Mouse (Mus musculus) frontal cortex, postnatal 14 days (tissue): ENCODE results near the gene Bglap2.
"Not testable (repeated sequence)": the region's sequence is repeated elsewhere in the genome, so short reads cannot be mapped to it uniquely, and the experiment has no call there.

Experiments
- DNase-seq, 2 experiments: peaks; one replicate each; pipeline ENCODE4 v3.0.0; 2022; ENCODE audit warnings: low spot score in 2 of 2

The Bglap2 gene

DNA sequence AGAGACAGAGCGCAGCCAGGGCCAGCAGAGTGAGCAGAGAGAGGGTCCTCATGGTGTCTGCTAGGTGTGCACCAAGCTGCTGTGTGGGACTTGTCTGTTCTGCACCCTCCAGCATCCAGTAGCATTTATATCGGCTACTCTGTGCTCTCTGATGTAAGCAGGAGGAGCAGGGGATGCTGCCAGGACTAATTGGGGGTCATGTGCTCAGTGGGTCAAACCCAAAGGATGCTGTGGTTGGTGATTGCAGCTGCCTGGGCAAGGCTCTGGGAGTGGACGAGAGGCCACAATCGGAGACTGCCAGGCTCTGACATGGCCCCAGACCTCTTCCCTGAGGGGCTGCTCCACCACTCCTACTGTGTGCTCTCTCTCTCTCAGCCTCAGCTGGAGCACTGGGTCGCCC is at the start of gene Bglap2:
Gene Bglap2 (minus strand): TSS at position 101 of the 400 bp plus-strand sequence.
- not testable (repeated sequence) for DNase-seq

DNA sequence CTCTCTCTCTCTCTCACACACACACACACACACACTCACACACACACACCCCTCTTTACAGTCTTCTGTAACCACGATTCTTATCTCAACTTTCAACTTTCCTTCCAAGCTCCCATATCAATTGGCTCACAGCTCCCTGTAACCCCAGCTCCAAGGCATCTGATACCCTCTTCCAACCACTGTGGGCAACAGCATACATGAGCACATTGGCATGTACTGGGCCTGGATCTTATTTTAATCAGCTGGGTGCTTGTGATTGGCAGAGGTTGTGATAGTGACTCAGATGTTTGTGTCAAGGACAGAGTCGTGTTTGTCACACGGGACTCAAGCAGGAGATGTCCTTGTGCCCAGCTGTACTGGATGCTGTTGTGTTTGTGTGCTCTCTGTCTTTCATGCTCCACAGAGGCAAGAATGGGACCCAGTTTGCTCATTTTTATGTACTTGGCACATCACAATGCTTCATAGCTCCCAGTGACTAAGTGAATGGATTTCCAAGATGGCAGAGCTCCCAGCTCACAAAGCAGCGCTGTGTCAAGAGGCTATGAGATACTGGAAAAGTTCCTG is 48.9 kb upstream of the Bglap2 start:
- DNase-seq: no peak

DNA sequence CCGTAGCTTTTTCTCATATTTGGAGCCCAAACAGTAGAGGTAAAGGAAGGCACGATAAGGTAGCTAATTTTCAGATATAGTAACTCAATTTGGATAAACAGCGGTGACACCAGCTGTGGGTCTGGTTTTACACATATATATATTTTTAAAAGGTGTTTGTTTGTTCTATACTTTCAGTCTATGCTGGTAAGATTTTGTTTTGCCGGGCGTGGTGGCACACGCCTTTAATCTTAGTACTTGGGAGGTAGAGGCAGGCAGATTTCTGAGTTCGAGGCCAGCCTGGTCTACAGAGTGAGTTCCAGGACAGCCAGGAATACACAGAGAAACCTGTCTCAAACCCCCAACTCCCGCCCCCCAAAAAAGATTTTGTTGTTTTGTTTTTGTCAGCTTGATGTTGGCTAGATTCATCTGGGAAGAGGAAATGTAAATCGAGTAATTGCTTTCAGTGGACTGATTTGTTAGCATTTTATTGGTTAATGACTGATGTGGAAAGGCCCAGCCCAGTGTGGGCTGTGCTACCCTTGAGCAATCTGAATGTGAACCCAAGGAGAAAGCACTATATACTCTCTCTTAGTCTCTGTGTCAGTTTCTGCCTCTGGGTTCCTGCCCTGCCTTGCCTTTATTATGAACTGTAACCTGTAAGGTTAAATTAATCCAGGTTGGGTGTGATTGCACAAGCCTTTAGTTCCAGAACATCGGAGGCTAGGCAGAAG is 47.4 kb upstream of the Bglap2 start:
- DNase-seq: no peak

DNA sequence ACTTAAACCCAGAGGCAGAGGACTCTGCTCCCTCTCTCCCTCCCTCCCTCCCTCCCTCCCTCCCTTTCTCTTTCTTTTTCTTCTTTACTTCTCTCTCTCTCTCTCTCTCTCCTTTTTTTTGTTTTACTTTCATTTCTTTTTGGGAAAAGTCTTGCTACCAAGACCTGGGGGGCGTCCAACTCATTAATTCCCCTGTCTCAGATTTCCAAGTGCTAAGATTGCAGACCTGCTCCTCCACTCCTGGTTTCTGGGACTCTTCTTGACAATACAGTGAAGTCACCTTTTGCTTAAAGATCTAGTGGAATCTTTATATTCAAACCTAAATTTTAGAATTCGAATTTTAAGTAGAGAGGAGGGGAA is 46.8 kb upstream of the Bglap2 start:
- DNase-seq: no peak

DNA sequence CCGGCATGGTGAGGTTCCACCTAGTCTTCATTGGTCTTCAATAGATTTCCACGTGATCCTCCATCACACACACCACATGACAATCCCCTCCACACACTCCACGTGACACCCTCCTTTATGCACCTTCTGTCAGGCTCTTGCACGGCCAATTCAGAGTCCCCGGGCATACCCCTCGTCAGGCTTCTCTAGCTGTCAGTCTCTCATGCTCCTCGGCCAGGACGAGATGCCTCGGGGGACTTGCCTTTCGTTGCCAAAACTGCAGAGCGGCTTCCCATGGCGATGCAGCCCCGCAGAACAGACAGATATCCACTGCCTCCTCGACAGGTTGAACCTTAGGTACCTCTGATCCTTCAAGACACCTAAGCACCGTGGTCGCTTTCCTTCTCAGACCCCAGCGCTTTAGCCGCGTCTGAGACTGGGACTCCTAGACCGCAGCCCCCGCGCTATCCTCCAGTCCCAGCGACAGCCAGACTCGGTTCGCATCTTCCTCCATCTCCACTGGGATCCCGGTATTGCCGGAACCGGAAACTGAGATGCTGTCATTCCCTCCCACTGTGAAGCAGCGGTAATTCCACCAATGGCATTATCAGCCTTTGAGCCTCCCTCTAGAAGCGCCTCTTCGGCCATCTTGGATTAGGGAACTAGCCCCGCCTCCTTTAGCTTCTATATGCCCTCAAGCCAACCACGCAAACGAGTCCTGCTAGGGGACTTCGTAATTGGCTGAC is 46.3 kb upstream of the Bglap2 start, which contains the start of gene Slc25a44:
Gene Slc25a44 (minus strand): TSS at position 535 of the 725 bp plus-strand sequence.
- peak; percentile 85 to 93 for DNase-seq

DNA sequence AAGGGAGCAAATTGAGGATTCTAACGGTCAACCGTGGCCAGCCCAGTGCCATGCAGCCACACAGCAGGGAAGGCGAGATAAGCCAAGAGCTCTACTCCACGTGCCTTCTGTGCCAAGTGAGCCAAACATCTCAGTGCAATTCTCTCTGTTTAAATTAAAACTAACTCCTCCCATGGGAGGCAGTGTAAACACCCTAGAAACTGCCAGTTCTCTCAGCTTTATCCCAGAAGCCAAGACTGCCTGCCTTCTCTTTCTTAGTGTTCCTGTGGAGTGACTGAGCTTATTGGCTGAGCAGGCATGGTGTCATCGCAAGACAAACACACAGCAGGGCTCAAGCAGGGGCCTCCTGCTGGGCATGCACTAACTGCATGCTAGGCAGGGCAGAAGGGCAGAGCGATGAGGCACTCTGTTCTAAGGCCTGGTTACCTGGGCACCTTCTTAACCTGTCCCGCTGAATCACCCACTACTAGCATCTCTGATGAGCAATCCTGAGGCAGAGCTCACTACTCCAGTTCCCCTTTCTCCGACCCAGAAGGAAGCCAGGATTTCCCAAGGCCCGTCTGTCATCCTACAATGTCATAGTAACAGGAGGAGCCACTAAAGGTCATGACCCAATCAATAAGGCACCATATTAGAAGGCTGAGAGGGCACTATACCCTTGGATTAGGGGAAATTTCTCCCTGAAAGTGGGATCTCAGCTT is 43.7 kb upstream of the Bglap2 start:
- DNase-seq: no peak

DNA sequence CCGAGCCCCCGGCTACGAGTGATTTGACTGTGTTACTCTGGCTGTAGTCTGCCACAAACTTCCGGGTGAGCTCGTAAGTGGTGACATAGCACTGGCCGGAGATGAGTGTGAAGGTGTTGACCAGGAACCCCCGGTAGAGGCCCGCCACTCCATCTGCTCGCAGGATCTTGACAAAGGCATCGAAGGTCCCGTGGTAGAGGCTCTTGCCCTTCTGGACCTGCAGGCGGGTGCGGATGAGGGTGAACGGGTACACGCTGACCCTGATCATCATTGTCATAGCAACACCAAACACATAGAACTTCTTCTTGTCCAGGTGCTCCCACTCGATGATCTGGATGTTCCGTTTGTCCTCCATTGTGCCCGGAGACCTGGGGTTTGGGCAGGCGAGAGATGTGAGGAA is 42.3 kb upstream of the Bglap2 start:
- DNase-seq: no peak

DNA sequence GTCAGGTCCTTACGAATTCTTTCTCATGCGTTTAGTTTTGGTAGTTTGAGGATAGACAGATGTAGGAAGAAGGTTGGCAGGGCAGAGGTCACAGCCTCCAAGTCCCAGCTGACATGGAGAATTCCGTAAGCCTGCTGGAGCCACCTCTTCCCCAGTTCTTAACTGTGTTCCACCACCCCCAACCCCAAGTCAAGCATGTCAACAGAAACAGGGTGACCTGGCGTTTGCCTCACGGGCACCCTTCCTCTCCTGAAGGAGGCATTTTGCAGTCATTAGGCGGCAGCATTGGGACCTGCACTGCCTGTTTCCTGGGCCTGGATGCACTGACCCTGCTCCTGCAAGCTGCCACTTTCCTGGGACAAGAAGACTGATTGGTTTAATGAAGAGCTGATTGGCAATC is 39.5 kb upstream of the Bglap2 start:
- DNase-seq: no peak

DNA sequence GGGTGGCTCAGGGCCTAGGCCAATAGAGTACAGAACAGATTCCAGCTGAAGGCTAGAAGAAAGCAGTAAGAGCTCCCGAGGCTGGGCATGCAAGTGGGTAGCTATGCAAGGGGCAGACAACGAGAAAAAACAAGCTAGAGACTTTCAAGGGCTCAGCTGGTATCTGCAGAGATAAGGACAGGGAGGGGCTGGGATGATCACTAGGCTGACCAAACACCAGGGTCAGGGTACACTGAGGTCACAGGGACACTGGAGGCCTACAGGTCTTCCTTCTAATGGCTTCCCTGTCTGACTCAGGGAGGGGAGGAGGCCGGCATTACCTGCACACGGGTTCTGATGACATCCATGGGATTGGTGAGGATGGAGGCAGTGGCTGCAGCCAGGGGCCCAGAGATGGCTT is 37.2 kb upstream of the Bglap2 start:
- no peak for DNase-seq

DNA sequence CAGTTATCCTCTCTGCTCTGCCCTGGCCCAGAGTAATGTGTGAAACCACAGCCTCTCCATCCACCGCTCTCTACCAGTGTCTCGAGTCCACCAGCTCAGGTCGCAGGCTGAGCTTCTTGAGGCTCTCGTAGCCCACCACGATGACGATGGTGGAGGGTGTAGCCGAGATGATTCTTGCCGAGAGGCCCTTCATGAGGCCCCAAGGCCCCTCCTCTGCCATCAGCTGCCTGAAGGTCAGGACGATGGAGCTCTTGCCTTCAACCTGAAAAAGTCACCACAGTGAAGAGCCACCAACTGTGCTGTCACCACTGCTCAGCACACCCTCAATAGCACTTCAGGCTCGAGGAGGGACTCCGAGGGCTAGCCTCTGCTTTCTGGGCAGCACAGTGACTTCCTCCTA is 34.1 kb upstream of the Bglap2 start:
- DNase-seq: no peak

DNA sequence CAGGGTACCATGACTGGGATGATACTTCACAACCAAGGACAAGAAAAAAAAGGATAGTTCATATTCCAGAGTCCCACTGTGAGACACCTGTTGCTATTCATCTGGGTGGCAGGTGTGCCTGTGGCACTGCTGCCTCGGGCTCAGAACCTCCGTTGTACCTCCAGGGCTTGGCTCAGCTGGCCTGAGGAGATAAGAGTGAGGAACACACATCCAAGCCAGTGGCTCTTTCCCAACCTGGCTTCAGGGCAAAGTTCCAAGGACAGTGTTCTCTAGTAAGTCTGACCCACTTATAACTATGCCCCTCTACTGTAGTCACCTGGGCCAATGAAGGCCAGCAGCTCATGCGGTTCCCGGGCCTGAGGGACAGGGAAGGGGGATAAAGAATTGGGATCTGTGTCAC is 33.2 kb upstream of the Bglap2 start:
- no peak for DNase-seq

DNA sequence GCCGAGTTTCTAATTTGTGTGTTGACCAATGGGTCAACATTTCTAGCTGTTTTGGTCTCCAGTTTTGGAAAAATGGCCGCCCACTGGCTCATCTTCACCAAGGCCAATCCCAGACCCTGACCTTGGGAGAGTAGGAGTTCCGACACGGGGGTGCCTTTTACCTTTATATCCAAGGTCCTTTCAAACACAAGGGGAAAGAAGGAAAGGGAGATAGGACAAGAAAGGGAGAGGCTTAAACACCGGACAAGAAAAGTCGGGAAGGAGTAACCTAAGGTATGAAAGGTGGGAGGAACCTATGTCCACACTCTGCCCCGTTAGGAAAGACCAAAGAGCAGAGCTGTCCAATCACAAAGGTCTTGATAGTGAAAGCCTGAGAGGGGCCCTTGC is 32.1 kb upstream of the Bglap2 start:
- DNase-seq: no peak

DNA sequence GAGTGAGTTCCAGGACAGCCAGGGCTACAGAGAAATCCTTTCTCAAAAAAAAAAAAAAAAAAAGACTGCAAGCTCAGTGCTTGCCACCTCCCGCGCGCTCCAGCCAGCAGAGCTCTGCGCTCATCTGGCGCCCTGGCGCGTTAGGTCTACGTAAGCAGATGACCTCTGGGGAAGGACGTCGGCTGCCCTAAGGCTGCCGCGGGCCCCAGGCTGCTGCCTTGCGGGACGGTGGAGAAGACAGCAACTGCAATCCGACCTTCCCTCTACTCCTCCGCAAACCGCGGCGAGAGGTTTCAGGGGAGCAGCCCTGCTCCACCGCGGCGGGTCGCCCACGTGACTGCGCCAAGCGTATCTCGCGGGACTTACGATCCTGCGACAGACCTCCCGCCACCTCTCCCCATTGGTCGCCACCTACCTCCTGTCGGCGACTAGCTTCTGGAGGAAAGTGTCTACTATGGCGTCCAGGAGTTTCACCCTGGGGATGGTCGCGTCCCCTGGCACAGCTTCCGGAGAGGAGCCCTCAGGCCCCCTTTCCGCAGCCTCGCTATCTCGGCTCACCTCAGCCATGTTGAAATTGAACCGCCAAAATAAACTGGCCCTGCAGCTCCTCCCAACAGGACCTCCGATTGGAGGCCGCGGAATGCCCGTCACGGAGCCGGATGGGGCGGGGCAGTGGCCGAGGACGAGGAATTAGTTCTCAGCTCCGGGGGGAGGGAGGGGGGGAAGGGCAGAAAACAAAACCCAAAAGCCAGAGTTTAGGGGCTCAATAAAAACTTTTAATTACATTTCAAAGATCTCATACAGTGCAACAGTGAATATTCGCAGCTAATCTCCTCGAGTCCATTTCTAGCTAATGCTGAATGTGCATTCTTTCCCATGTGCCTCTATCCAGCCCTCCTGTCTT is 31.5 kb upstream of the Bglap2 start, which contains the start of gene Pmf1:
Gene Pmf1 (minus strand): TSS at position 591 of the 904 bp plus-strand sequence.
- DNase-seq: peak; percentile 87 to 89

DNA sequence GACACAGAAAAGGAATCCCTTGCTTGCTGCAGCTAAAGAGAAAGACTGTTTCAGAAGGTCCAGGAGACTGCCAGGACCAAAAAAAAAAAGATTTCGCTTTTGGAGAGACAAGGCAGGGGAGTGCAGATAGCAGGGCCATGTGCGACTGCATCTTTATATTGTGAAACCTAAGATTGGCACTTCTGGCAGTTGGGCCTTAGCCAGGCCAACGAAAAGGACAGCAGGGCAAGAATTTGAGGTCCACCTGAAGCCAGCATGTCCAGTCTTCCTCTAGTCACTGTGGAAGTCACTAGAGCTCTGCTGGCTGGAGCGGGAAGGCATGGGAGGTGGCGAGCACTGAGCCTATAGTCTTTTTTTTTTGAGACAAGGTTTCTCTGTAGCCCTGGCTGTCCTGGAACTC is 30.5 kb upstream of the Bglap2 start:
- DNase-seq: no peak

DNA sequence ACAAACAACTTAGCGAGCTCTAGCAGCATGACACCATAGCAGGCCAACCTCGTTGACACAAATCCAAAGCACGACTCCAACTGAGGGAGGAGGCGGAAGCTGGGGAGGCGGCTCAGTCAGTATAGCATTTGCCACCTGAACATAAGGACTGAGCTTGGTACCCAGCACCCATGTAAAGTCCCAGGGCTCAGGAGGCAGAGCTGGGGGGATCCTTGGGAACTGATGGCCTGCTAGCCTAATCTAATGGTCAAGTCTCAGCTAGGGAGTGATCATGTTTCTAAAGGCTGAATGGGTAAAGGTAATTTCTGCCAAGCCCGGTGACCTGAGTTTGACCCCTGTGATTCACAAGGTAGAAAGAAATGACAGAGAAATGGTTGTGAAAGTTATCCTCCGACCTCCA is 29.0 kb upstream of the Bglap2 start:
- no peak for DNase-seq

DNA sequence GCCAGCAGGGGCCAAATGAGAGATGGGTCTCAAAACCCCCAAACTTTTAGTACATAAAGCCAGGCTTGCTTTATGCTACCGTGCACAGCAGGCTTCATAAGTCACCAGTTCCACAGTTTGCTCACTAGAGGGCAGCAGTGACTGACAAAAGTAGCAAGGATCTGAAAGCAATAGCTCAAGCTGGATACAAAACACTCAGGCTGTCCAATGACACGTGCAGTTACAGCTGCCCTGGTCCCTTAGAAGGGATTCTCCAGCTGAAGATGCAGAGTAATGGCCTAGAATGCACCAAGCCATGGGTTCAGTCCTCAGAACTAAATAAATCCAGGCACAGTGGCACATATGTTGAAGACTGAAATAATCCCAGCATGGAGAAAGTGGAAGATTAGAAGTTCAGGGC is 28.6 kb upstream of the Bglap2 start:
- peak; percentile 60 for DNase-seq

DNA sequence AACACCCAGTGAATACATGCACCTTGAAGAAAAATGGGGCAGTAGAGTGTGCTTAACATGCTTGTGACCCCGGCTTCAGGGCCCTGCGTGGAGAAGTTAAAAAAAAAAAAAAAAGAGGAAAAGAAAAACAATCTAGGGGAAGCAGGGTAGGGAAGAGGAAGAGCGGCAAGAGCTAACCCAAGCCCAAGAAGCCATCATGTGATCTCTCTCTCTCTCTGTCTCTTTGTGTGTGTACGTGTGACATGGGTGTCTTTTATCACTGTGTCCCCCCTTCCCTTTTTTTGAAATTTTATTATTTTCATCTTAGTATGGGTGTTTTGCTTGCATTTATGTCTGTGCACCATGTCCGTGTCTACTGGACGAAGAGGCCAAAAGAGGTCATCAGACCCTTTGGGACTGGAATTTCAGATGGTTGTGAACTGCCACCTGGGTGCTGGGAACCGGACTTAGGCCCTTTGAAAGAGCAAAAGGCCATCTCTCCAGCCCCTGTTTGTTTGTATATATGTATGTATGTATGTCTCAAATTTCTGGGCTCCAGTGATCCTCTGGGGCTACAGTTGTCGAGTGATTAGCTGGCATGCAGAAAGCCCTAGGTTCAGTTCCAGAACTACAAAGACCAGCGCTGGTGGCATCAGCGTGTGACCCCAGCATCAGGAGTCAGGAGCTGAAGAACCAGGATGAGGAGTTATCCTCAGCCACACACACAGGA is 25.2 kb upstream of the Bglap2 start:
- no peak for DNase-seq

DNA sequence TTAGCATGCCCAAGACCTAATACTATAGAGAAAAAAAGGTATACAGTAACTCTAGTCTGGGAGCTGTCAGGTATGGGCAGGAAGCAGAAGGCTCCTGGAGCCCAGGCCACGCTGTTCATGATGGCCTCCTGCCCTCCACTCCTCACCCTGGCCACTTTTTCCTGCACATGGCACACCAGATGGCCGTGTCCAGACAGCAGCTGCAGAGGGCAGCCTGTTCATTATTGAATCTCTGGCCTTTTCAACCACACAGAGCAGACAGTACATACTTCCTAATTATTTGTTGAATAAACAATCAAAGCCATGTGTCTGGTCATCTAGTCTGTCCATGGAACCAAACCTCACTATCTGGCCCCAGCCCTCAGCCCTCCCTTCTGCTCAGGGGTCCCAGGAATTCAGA is 20.2 kb upstream of the Bglap2 start:
- DNase-seq: no peak

DNA sequence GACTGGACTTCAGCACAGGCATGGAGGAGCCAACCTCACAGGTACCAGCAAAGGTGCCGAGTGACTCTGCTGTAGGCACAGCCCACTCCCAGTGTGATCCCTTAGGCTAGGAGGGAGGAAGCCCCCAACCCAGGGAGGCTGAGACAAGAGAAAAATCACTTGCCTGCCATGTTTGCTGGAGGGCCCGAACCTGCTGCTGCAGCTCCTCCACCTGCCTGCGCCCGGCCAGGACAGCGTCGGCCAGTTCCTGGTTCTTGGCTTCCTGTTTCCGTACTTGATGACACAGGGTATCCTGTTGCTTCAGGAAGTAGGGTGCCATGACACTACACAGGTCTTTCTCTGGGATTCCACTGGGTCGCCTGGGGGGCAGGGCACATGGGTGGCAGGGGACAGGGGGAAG is 17.2 kb upstream of the Bglap2 start:
- DNase-seq: no peak

DNA sequence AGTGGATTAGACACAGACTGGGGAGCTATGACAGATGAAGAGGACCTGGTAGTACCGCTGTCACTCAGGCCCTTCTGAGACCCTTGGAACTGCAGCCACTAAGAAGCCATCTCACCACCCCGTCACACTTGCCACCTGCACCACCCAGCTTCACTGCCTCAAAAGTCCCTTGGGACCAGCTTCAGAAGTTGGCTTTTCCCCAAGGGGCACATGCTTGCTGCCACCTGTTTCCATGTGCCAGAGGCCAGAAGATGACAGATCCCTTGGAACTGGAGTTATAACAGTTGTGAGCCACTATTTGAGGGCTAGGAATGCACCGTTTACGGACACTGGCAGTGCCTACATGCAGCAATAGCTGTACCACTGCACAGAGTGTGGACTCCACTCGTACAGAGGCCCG is 16.8 kb upstream of the Bglap2 start:
- DNase-seq: no peak
